Mouse (Mus musculus): Measurements from ENCODE around the gene Npas2. TPM values are rescaled to one million over a fixed set of nuclear protein-coding genes. Genes with fewer than 3 reads are reported as not detected.

Gene Npas2
- polyA plus RNA-seq, 1 experiment from 2014 or later = 0.05 TPM

DNA sequence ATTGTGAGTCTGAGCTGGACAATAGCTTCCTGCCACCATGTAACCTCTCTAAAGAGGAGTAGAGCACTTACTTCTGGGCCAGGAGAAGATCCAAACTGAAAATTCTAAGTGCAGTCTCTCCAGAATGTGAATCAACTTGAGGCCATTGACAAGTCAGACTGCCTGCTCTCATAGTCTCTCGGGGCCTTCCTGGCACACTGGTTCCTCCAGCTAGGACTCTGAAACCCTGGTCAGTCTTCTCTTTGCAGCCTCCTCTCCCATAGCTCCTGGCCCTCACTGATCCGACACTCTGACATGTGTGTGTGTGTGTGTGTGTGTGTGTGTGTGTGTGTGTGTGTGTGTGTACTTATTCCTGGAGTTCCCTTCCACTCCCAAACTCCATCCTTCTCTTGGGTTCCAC is 114.4 kb downstream of the Npas2 start:
- Histone ChIP-seq H3K4me1 (ENCODE audit: control insufficient read depth, insufficient read depth, low read length) (no peaks in the 10 kb centered on the region), H3K9ac (ENCODE audit: low read length) (no peak overlapping the region), H3K9me3 (ENCODE audit: control insufficient read depth, low read length) (no peaks in the 10 kb centered on the region), H3K27me3 (ENCODE audit: control insufficient read depth, insufficient read depth, low read length) (no peaks in the 10 kb centered on the region), H3K36me3 (ENCODE audit: control insufficient read depth, insufficient read depth, low read length) (no peaks in the 10 kb centered on the region), H3K4me2 (no peak overlapping the region), H3K27ac (ENCODE audit: low read depth, low read length) (no peak overlapping the region), H3K4me3 (ENCODE audit: low read depth, low read length) (no peak overlapping the region)
- no peak for ATAC-seq (ENCODE audit: low FRiP score)
- 78% methylated on average over 2 of the region's 2 CpGs for WGBS
- no peak for DNase-seq (ENCODE audit: low spot score, missing footprints)

DNA sequence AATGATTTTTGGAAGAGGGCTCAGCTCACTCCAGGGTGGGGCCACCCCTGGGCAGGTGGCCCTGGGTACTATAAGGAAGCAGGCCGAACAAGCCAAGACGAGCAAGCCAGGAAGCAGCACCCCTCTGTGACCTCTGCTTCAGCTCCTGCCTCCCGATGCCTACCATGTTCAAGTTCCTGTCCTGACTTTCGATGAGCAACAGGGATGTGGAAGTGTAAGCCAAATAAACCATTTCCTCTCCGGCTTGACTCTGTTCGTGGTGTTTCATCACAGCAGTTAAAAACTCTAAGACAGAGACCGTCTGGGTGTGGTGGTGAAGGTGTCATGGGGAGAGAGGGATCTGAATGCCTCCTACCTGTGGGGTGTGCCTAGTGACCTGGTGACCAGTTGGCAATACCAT is 116.0 kb downstream of the Npas2 start:
- no peak for ATAC-seq (ENCODE audit: low FRiP score)
- Histone ChIP-seq H3K9ac (ENCODE audit: low read length) (no peak overlapping the region), H3K4me1 (ENCODE audit: control insufficient read depth, insufficient read depth, low read length) (peaks cover 2% of the 10 kb centered on the region; the same call in 1 of the 2 replicates), H3K36me3 (ENCODE audit: control insufficient read depth, insufficient read depth, low read length) (no peaks in the 10 kb centered on the region), H3K27me3 (ENCODE audit: control insufficient read depth, insufficient read depth, low read length) (no peaks in the 10 kb centered on the region), H3K27ac (ENCODE audit: low read depth, low read length) (no peak overlapping the region), H3K4me3 (ENCODE audit: low read depth, low read length) (no peak overlapping the region), H3K4me2 (no peak overlapping the region), H3K9me3 (ENCODE audit: control insufficient read depth, low read length) (no peaks in the 10 kb centered on the region)
- WGBS = 85% methylated on average over 7 of the region's 7 CpGs
- no peak for DNase-seq (ENCODE audit: low spot score, missing footprints)

DNA sequence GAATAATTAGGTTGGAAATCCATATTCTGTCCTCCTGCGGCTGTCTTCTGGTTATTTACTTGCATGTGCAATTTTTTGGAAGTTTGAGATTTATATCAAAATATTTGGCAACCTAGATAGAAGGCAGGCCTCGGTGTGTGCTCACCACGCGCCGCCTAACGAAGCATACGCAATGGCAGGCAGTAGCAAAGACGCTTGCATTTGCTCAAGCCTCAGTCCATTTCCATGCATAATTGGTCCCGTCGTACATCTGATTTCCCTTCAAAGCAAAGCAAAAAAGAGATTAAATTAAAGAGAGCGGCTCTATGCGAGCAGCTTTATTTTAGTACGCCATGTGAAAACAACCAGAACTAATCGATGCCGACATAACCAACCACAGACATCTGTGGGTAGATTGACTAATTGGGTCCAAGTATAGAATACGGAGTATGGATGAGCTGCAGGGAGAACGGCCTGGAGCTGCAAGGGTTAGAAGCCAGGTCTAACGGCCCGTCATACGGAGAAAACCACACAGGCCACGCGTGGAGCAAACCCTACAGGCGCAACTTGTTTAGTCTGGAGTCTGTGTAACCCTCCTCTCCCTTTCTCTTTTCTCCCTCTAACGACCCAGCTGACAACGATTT is 118.9 kb downstream of the Npas2 start:
- WGBS = 68% methylated on average over 25 of the region's 25 CpGs
- Histone ChIP-seq H3K4me3 (ENCODE audit: low read depth, low read length) (no peak overlapping the region), H3K9me3 (ENCODE audit: control insufficient read depth, low read length) (no peaks in the 10 kb centered on the region), H3K27ac (ENCODE audit: low read depth, low read length) (no peak overlapping the region), H3K4me2 (no peak overlapping the region), H3K9ac (ENCODE audit: low read length) (no peak overlapping the region), H3K36me3 (ENCODE audit: control insufficient read depth, insufficient read depth, low read length) (no peaks in the 10 kb centered on the region), H3K4me1 (ENCODE audit: control insufficient read depth, insufficient read depth, low read length) (peaks cover 2% of the 10 kb centered on the region; the same call in 1 of the 2 replicates), H3K27me3 (ENCODE audit: control insufficient read depth, insufficient read depth, low read length) (no peaks in the 10 kb centered on the region)
- DNase-seq (ENCODE audit: low spot score, missing footprints) (no peak), ATAC-seq (ENCODE audit: low FRiP score) (no peak)

DNA sequence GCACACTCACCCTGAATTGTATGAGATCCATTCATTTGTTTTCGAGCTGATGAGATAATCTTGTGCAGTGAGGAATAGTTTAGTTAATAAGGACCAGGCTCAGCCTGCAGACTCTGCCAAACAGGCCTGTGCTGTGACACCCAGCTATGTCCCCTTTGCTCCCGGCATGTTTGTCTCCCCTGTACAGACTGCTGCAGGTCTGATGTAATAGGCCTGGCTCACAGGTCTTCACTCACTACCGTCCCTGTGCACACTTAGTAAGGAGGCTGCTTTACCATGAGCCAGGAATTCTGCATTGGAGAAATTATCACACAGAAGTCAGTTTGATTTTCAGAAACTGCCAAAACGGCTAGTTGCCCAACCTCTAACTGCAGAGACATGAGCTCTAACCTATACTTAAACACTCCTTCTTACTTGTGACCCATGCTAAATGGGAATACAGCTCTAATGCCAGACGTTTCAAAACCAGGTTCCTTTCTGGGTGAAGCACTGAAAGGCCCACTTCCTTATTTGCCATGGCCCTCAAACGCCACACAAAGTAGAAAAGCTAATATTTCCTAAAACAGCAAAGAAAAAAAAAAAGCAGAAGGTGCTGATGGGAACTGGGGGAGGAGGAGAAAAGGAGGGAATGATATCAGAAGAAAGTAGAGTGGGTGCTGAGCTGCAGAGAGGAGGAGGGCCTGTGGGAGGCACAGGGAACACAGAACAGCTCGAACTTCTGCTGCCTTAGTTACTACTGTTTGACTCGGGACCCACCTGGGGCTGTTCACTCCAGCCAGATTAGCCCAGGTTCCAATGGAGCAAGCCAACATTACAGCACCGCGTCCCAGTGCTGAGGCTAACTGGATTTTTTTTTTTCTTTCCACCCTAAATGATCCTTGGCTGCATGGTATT is 120.1 kb downstream of the Npas2 start:
- no peak for DNase-seq (ENCODE audit: low spot score, missing footprints)
- no peak overlapping the region for H3K4me3 ChIP-seq (ENCODE audit: low read depth, low read length)
- WGBS = 74% methylated on average over 10 of the region's 10 CpGs
- no peaks in the 10 kb centered on the region for H3K9me3 ChIP-seq (ENCODE audit: control insufficient read depth, low read length)
- H3K4me1 ChIP-seq (ENCODE audit: control insufficient read depth, insufficient read depth, low read length) = peaks cover 2% of the 10 kb centered on the region; the same call in 1 of the 2 replicates
- no peak overlapping the region for H3K27ac ChIP-seq (ENCODE audit: low read depth, low read length)
- ATAC-seq (ENCODE audit: low FRiP score) = no peak
- no peak overlapping the region for H3K4me2 ChIP-seq
- H3K27me3 ChIP-seq (ENCODE audit: control insufficient read depth, insufficient read depth, low read length) = no peaks in the 10 kb centered on the region
- H3K36me3 ChIP-seq (ENCODE audit: control insufficient read depth, insufficient read depth, low read length) = no peaks in the 10 kb centered on the region
- no peak overlapping the region for H3K9ac ChIP-seq (ENCODE audit: low read length)

GRCm38 (mm10) chr1:39317935-39318334 is 124.4 kb downstream of the Npas2 start:
- Histone ChIP-seq H3K4me2 (no peak overlapping the region), H3K9me3 (ENCODE audit: control insufficient read depth, low read length) (no peaks in the 10 kb centered on the region), H3K9ac (ENCODE audit: low read length) (no peak overlapping the region), H3K27ac (ENCODE audit: low read depth, low read length) (no peak overlapping the region), H3K4me1 (ENCODE audit: control insufficient read depth, insufficient read depth, low read length) (peaks cover 2% of the 10 kb centered on the region; the same call in 1 of the 2 replicates), H3K36me3 (ENCODE audit: control insufficient read depth, insufficient read depth, low read length) (no peaks in the 10 kb centered on the region), H3K4me3 (ENCODE audit: low read depth, low read length) (no peak overlapping the region), H3K27me3 (ENCODE audit: control insufficient read depth, insufficient read depth, low read length) (no peaks in the 10 kb centered on the region)
- WGBS = 73% methylated on average over 2 of the region's 2 CpGs
- ATAC-seq (ENCODE audit: low FRiP score) = no peak
- no peak for DNase-seq (ENCODE audit: low spot score, missing footprints)

- no peaks in the 10 kb centered on the region for H3K4me1 ChIP-seq (ENCODE audit: control insufficient read depth, insufficient read depth, low read length)
- H3K4me3 ChIP-seq (ENCODE audit: low read depth, low read length) = no peak overlapping the region
- no peak overlapping the region for H3K4me2 ChIP-seq
- DNase-seq (ENCODE audit: low spot score, missing footprints) (no peak), ATAC-seq (ENCODE audit: low FRiP score) (no peak)
- 91% methylated on average over 7 of the region's 7 CpGs for WGBS
- H3K27me3 ChIP-seq (ENCODE audit: control insufficient read depth, insufficient read depth, low read length) = no peaks in the 10 kb centered on the region
- H3K36me3 ChIP-seq (ENCODE audit: control insufficient read depth, insufficient read depth, low read length) = no peaks in the 10 kb centered on the region
- no peak overlapping the region for H3K27ac ChIP-seq (ENCODE audit: low read depth, low read length)
- H3K9me3 ChIP-seq (ENCODE audit: control insufficient read depth, low read length) = no peaks in the 10 kb centered on the region
- no peak overlapping the region for H3K9ac ChIP-seq (ENCODE audit: low read length)
Observed at GRCm38 (mm10) chr1:39318870-39319269, 125.3 kb downstream of the Npas2 start.

GRCm38 (mm10) chr1:39321954-39322353 is 128.4 kb downstream of the Npas2 start:
- H3K9me3 ChIP-seq (ENCODE audit: control insufficient read depth, low read length) = no peaks in the 10 kb centered on the region
- no peaks in the 10 kb centered on the region for H3K36me3 ChIP-seq (ENCODE audit: control insufficient read depth, insufficient read depth, low read length)
- ATAC-seq (ENCODE audit: low FRiP score) (no peak), DNase-seq (ENCODE audit: low spot score, missing footprints) (no peak)
- H3K27ac ChIP-seq (ENCODE audit: low read depth, low read length) = no peak overlapping the region
- no peak overlapping the region for H3K9ac ChIP-seq (ENCODE audit: low read length)
- H3K4me2 ChIP-seq = no peak overlapping the region
- H3K4me1 ChIP-seq (ENCODE audit: control insufficient read depth, insufficient read depth, low read length) = no peaks in the 10 kb centered on the region
- H3K4me3 ChIP-seq (ENCODE audit: low read depth, low read length) = no peak overlapping the region
- H3K27me3 ChIP-seq (ENCODE audit: control insufficient read depth, insufficient read depth, low read length) = no peaks in the 10 kb centered on the region
- WGBS = 85% methylated on average over 6 of the region's 6 CpGs

- ATAC-seq (ENCODE audit: low FRiP score) (no peak), DNase-seq (ENCODE audit: low spot score, missing footprints) (no peak)
- WGBS = 93% methylated on average over 6 of the region's 6 CpGs
Observed at GRCm38 (mm10) chr1:39325228-39325627, 131.7 kb downstream of the Npas2 start.

DNA sequence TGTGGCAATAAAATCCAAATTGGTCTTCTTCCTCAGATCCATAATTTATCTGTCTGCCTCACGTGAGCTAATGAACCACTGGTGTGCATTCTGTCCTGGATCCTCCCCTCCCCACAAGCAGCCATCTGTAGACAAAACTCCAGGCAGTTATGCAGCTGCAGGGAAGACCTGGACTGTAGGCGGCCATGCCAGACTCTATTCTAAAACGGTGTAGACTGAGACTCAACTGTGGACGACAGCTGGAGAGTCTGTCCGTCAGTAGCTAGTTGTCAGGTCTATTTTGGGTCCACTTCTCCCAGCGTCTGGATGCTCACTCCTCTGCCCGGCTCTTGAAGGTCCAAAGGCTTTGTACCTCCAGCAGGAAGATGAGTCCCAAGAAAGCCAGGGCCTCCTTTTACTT is 134.0 kb downstream of the Npas2 start:
- Histone ChIP-seq H3K9ac (ENCODE audit: low read length) (no peak overlapping the region), H3K4me2 (no peak overlapping the region), H3K4me1 (ENCODE audit: control insufficient read depth, insufficient read depth, low read length) (no peaks in the 10 kb centered on the region), H3K9me3 (ENCODE audit: control insufficient read depth, low read length) (no peaks in the 10 kb centered on the region), H3K4me3 (ENCODE audit: low read depth, low read length) (no peak overlapping the region), H3K27ac (ENCODE audit: low read depth, low read length) (no peak overlapping the region), H3K27me3 (ENCODE audit: control insufficient read depth, insufficient read depth, low read length) (no peaks in the 10 kb centered on the region), H3K36me3 (ENCODE audit: control insufficient read depth, insufficient read depth, low read length) (no peaks in the 10 kb centered on the region)
- no peak for ATAC-seq (ENCODE audit: low FRiP score)
- 82% methylated on average over 7 of the region's 7 CpGs for WGBS
- DNase-seq (ENCODE audit: low spot score, missing footprints) = no peak

More at GRCm38 (mm10) chr1:39325228-39325627, 131.7 kb downstream of the Npas2 start:
- no peak overlapping the region for H3K4me3 ChIP-seq (ENCODE audit: low read depth, low read length)
- H3K9me3 ChIP-seq (ENCODE audit: control insufficient read depth, low read length) = no peaks in the 10 kb centered on the region
- H3K27ac ChIP-seq (ENCODE audit: low read depth, low read length) = no peak overlapping the region
- no peak overlapping the region for H3K9ac ChIP-seq (ENCODE audit: low read length)
- H3K27me3 ChIP-seq (ENCODE audit: control insufficient read depth, insufficient read depth, low read length) = no peaks in the 10 kb centered on the region
- no peak overlapping the region for H3K4me2 ChIP-seq
- no peaks in the 10 kb centered on the region for H3K36me3 ChIP-seq (ENCODE audit: control insufficient read depth, insufficient read depth, low read length)
- H3K4me1 ChIP-seq (ENCODE audit: control insufficient read depth, insufficient read depth, low read length) = no peaks in the 10 kb centered on the region

All from midbrain, embryonic 11.5 days (tissue).